Mouse (Mus musculus) cerebellum, adult (tissue): ENCODE results near the gene Rdh16.
"Not testable (repeated sequence)": the region's sequence is repeated elsewhere in the genome, so short reads cannot be mapped to it uniquely, and the experiment has no call there.

ENCODE experiments used
- ATAC-seq: cut with Nextera tagmentation; 2 replicates; pipeline ENCODE4 v1.9.2; 2017; ENCODE audit warnings: mild to moderate bottlenecking, moderate library complexity, mixed read lengths; ENCODE audit not compliant: insufficient number of reproducible peaks, low FRiP score, low TSS enrichment

Rdh16 gene

GRCm38 (mm10) chr10:127825386-127825785 lies 24.4 kb downstream of the Rdh16 start:
- ATAC-seq, result no peak

- no peak for ATAC-seq
These were observed 28.2 kb downstream of the Rdh16 start for GRCm38 (mm10) chr10:127829121-127829520.

GRCm38 (mm10) chr10:127834186-127834585 lies 33.2 kb downstream of the Rdh16 start:
- ATAC-seq, result not testable (repeated sequence)

GRCm38 (mm10) chr10:127835292-127835691 lies 34.3 kb downstream of the Rdh16 start:
- ATAC-seq, result no peak

- not testable (repeated sequence) for ATAC-seq
These were observed 36.8 kb downstream of the Rdh16 start for GRCm38 (mm10) chr10:127837793-127838192.

GRCm38 (mm10) chr10:127838539-127838938 lies 37.6 kb downstream of the Rdh16 start:
- ATAC-seq, result no peak

- ATAC-seq, result no peak
These were observed 39.8 kb downstream of the Rdh16 start for GRCm38 (mm10) chr10:127840776-127841175.

GRCm38 (mm10) chr10:127845945-127846344 lies 45.0 kb downstream of the Rdh16 start:
- not testable (repeated sequence) for ATAC-seq

GRCm38 (mm10) chr10:127848089-127848488 lies 47.1 kb downstream of the Rdh16 start:
- no peak for ATAC-seq

- ATAC-seq, result no peak
These were observed 48.7 kb downstream of the Rdh16 start, which contains the start of gene Rdh19 for GRCm38 (mm10) chr10:127849628-127850027. Gene Rdh19 (plus strand): TSS chr10:127849928.

- no peak for ATAC-seq
These were observed 55.4 kb downstream of the Rdh16 start for GRCm38 (mm10) chr10:127856376-127856775.

- ATAC-seq, result no peak
These were observed 64.0 kb downstream of the Rdh16 start for GRCm38 (mm10) chr10:127864931-127865330.

- no peak for ATAC-seq
These were observed 65.3 kb downstream of the Rdh16 start, which contains the start of gene Rdh16f2 for GRCm38 (mm10) chr10:127866232-127866631. Gene Rdh16f2 (plus strand): TSS chr10:127866474.

GRCm38 (mm10) chr10:127872484-127872883 lies 71.5 kb downstream of the Rdh16 start:
- ATAC-seq, result no peak

- no peak for ATAC-seq
These were observed 76.7 kb downstream of the Rdh16 start for GRCm38 (mm10) chr10:127877681-127878080.

GRCm38 (mm10) chr10:127878262-127879057 lies 77.5 kb downstream of the Rdh16 start:
- ATAC-seq, result no peak

GRCm38 (mm10) chr10:127879155-127879688 lies 78.3 kb downstream of the Rdh16 start:
- no peak for ATAC-seq

GRCm38 (mm10) chr10:127881041-127881440 lies 80.1 kb downstream of the Rdh16 start:
- no peak for ATAC-seq

- ATAC-seq, result no peak
These were observed 85.6 kb downstream of the Rdh16 start for GRCm38 (mm10) chr10:127886551-127886950.

GRCm38 (mm10) chr10:127886971-127887370 lies 86.0 kb downstream of the Rdh16 start:
- ATAC-seq, result no peak

- no peak for ATAC-seq
These were observed 87.7 kb downstream of the Rdh16 start, which contains the start of gene Rdh7 for GRCm38 (mm10) chr10:127888605-127889004. Gene Rdh7 (minus strand): TSS chr10:127888817.

- ATAC-seq, result no peak
These were observed 90.5 kb downstream of the Rdh16 start for GRCm38 (mm10) chr10:127891481-127891880.
